ENCODE assay signal across 7 mouse cellular contexts in the genomic region with DNA sequence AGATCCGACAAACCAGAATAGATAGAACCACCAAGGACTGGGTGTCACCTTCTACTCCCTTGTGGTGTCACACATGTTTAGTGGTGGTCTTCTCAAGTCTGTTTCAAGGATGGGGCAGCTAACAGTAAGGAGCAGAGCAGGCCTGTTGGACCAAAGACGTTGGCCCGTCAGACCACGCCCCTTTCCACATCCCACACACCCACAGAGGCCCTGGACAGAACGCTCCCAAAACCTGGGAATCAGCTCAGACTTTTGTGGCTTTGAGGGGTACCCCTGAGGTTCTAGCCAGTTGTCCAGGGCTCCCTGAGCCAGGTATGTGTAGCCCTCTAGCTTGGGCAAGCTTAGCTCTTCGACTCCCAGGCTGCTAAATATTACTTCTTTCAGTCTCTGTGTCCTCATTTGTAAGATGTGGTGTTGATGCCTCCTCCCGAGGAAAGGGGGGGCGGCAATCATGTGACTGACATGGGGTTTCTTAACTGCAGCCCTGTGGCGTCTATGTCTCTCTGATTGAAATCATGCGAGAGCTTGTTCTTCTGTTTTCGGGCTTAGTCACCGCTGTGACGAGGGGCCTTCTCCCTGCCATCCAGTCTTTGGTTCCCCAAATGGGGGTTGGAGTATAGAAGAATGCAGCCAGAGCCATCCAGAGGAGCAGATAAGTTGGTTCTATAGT. TPM values are rescaled to one million over a fixed set of nuclear protein-coding genes. Genes with fewer than 3 reads are reported as not detected.
DNase-seq lines count a peak whose midpoint lies in the region; ATAC-seq lines count a peak whose summit lies in the region.

No protein-coding gene starts in this region.

- 79% methylated on average over 13 of the region's 13 CpGs for WGBS in forebrain, embryonic 11.5 days
- WGBS in intestine, embryonic 16.5 days, result 66% methylated on average over 13 of the region's 13 CpGs

- no peak for ATAC-seq in forebrain, embryonic 11.5 days (replicated peaks; ENCODE audit: low FRiP score)
- ATAC-seq in intestine, embryonic 16.5 days, result no peak
- ATAC-seq in megakaryocyte-erythroid progenitor cell, adult 5-6 weeks (replicated peaks; ENCODE audit: low FRiP score, low TSS enrichment, poor library complexity, severe bottlenecking), result 0 out of 2 replicates have a peak, but pooled peaks have one; percentile 9

- H3K27me3 ChIP-seq in forebrain, embryonic 11.5 days (ENCODE audit: control insufficient read depth, insufficient read depth, low read length), result no peaks in the 10 kb centered on the region
- no peaks in the 10 kb centered on the region for H3K27me3 ChIP-seq in intestine, embryonic 16.5 days (replicated peaks; ENCODE audit: control insufficient read depth, insufficient read depth, low read length)

- H3K4me2 ChIP-seq in forebrain, embryonic 11.5 days (ENCODE audit: low read depth, low read length, severe bottlenecking), result peak overlapping the region; percentile 87
- peak overlapping the region; percentile 89 for H3K4me2 ChIP-seq in intestine, embryonic 16.5 days (ENCODE audit: low read depth, low read length)

- peak overlapping the region; percentile 34; the same call in 1 of the 2 replicates for H3K4me3 ChIP-seq in brown adipose tissue, adult 24 weeks (ENCODE audit: insufficient read depth, low read depth, low read length)
- peak overlapping the region; percentile 82; the same call in 1 of the 2 replicates for H3K4me3 ChIP-seq in forebrain, embryonic 11.5 days (ENCODE audit: low read depth, low read length)
- H3K4me3 ChIP-seq in intestine, embryonic 16.5 days (ENCODE audit: low read length), result peak overlapping the region; percentile 79

- no peaks in the 10 kb centered on the region for H3K9me3 ChIP-seq in forebrain, embryonic 11.5 days (ENCODE audit: control insufficient read depth, low read length)
- H3K9me3 ChIP-seq in intestine, embryonic 16.5 days (ENCODE audit: control insufficient read depth, low read length), result no peaks in the 10 kb centered on the region

- H3K4me1 ChIP-seq in brown adipose tissue, adult 24 weeks (ENCODE audit: control insufficient read depth, insufficient read depth, insufficient read length, low read length), result peaks cover 3% of the 10 kb centered on the region
- H3K4me1 ChIP-seq in forebrain, embryonic 11.5 days (replicated peaks; ENCODE audit: control insufficient read depth, insufficient read depth, low read length), result peaks cover 6% of the 10 kb centered on the region; the same call in 1 of the 2 replicates
- peaks cover 30% of the 10 kb centered on the region for H3K4me1 ChIP-seq in intestine, embryonic 16.5 days (ENCODE audit: control insufficient read depth, insufficient read depth, low read length)

- no peak overlapping the region for H3K9ac ChIP-seq in forebrain, embryonic 11.5 days (ENCODE audit: low read length)
- peak overlapping the region; percentile 91 for H3K9ac ChIP-seq in intestine, embryonic 16.5 days (ENCODE audit: low read depth, low read length)

- DNase-seq in forebrain, embryonic 11.5 days (ENCODE audit: low spot score), result no peak
- no peak for DNase-seq in cerebellum, adult 9-11 months
- no peak for DNase-seq in yolk sac, embryonic 10.5 days (ENCODE audit: low spot score)
- DNase-seq in right cerebral cortex, postnatal 36 days (ENCODE audit: low spot score in 2 of 2), result no peak

- H3K27ac ChIP-seq in brown adipose tissue, adult 24 weeks (replicated peaks; ENCODE audit: low read depth, low read length), result peak overlapping the region; percentile 59
- H3K27ac ChIP-seq in forebrain, embryonic 11.5 days (ENCODE audit: low read depth, low read length), result no peak overlapping the region
- H3K27ac ChIP-seq in intestine, embryonic 16.5 days (ENCODE audit: low read length), result 0 out of 2 replicates have a peak overlapping the region, but pooled peaks have one; percentile 25

- H3K36me3 ChIP-seq in forebrain, embryonic 11.5 days (ENCODE audit: control insufficient read depth, insufficient read depth, low read length), result no peaks in the 10 kb centered on the region; the same call in none of the 2 replicates
- H3K36me3 ChIP-seq in intestine, embryonic 16.5 days (ENCODE audit: control insufficient read depth, insufficient read depth, low read length), result peaks cover 8% of the 10 kb centered on the region; the same call in 1 of the 2 replicates

RNA-seq across cellular contexts. Expression of gene Sh3pxd2b, which starts 1.8 kb away (rescaled TPM):
- 3.4 and 5.6 TPM in 2 replicates for polyA plus RNA-seq in brown adipose tissue, adult 24 weeks (2012; ENCODE audit: insufficient read depth, insufficient read length, missing spikeins)
- polyA plus RNA-seq in forebrain, embryonic 11.5 days (2014; fragmentation: Nextera tagmentation; extraction: Ambion mirVana), result 27.7 and 28.4 TPM in 2 replicates
- polyA plus RNA-seq in intestine, embryonic 16.5 days (2015; fragmentation: Nextera tagmentation; extraction: Ambion mirVana), result 9.6 and 10.0 TPM in 2 replicates
- total RNA-seq in megakaryocyte-erythroid progenitor cell, adult 5-6 weeks (2014; fragmentation: Nextera tagmentation), result 0.99 and 1.9 TPM in 2 replicates
- 0.52 and 0.57 TPM in 2 replicates for total RNA-seq in megakaryocyte-erythroid progenitor cell, adult 5-6 weeks (2017)

RNA-seq across cellular contexts. Expression of gene Hbq1a, which starts 49.5 kb away (rescaled TPM):
- not detected in 2 replicates for polyA plus RNA-seq in brown adipose tissue, adult 24 weeks (2012; ENCODE audit: insufficient read depth, insufficient read length, missing spikeins)
- polyA plus RNA-seq in forebrain, embryonic 11.5 days (2014; fragmentation: Nextera tagmentation; extraction: Ambion mirVana), result not detected in 2 replicates
- 0.54 and 0.55 TPM in 2 replicates for polyA plus RNA-seq in intestine, embryonic 16.5 days (2015; fragmentation: Nextera tagmentation; extraction: Ambion mirVana)
- total RNA-seq in megakaryocyte-erythroid progenitor cell, adult 5-6 weeks (2014; fragmentation: Nextera tagmentation), result not detected in 2 replicates
- total RNA-seq in megakaryocyte-erythroid progenitor cell, adult 5-6 weeks (2017), result not detected in 2 replicates

RNA-seq across cellular contexts. Expression of gene Hba-a2, which starts 53.1 kb away (rescaled TPM):
- polyA plus RNA-seq in brown adipose tissue, adult 24 weeks (2012; ENCODE audit: insufficient read depth, insufficient read length, missing spikeins), result 532 and 3,024 TPM in 2 replicates
- polyA plus RNA-seq in forebrain, embryonic 11.5 days (2014; fragmentation: Nextera tagmentation; extraction: Ambion mirVana), result 5,773 and 5,896 TPM in 2 replicates
- 9,012 and 11,055 TPM in 2 replicates for polyA plus RNA-seq in intestine, embryonic 16.5 days (2015; fragmentation: Nextera tagmentation; extraction: Ambion mirVana)
- total RNA-seq in megakaryocyte-erythroid progenitor cell, adult 5-6 weeks (2014; fragmentation: Nextera tagmentation), result 268 and 358 TPM in 2 replicates
- total RNA-seq in megakaryocyte-erythroid progenitor cell, adult 5-6 weeks (2017), result 121 and 343 TPM in 2 replicates
